Mouse (Mus musculus) neural tube, embryonic 12.5 days (tissue): ENCODE measurements around the gene Zfp825. TPM values are rescaled to one million over a fixed set of nuclear protein-coding genes. Genes with fewer than 3 reads are reported as not detected.
"Not testable (repeated sequence)": the region's sequence is repeated elsewhere in the genome, so short reads cannot be mapped to it uniquely, and the experiment has no call there.

Experiments used
- ATAC-seq: fragments of 200-750 bp; cut with Nextera tagmentation; 2 replicates; pipeline ENCODE4 v1.8.0; 2017; ENCODE audit warnings: low read depth, mild to moderate bottlenecking, moderate TSS enrichment, moderate library complexity; ENCODE audit not compliant: low FRiP score
- H3K27ac ChIP-seq: fragments of 300-500 bp; sonication (generic); 2 replicates; pipeline ENCODE4 v1.5.1; 2016
- H3K27me3 ChIP-seq: fragments of 300-500 bp; sonication (generic); replicated peaks from 2 replicates; pipeline ENCODE4 v1.6.1; 2016; ENCODE audit warnings: mild to moderate bottlenecking
- H3K36me3 ChIP-seq: fragments of 300-500 bp; sonication (generic); 2 replicates; pipeline ENCODE4 v1.6.1; 2016; ENCODE audit warnings: mild to moderate bottlenecking
- H3K4me1 ChIP-seq: fragments of 300-500 bp; sonication (generic); 2 replicates; pipeline ENCODE4 v1.6.1; 2016
- H3K4me2 ChIP-seq: fragments of 300-500 bp; sonication (generic); replicated peaks from 2 replicates; pipeline ENCODE4 v1.6.1; 2016; ENCODE audit warnings: mild to moderate bottlenecking
- H3K4me3 ChIP-seq: fragments of 300-500 bp; sonication (generic); 2 replicates; pipeline ENCODE4 v1.5.1; 2016
- H3K9ac ChIP-seq: fragments of 300-500 bp; sonication (generic); 2 replicates; pipeline ENCODE4 v1.6.1; 2016; ENCODE audit warnings: mild to moderate bottlenecking
- H3K9me3 ChIP-seq: fragments of 300-500 bp; sonication (generic); 2 replicates; pipeline ENCODE4 v1.6.1; 2016; ENCODE audit warnings: mild to moderate bottlenecking
- WGBS: fragments of 180-500 bp; shearing (Covaris S2); methylation state at CpG from one replicate; pipeline ENCODE4 v1.1.7; 2016; 5-methylcytosine and 5-hydroxymethylcytosine counted together
- polyA plus RNA-seq: library from polyadenylated mRNA; unstranded; fragments of >200 nt; fragmentation: Nextera tagmentation; extraction: Ambion mirVana; gene quantifications from 2 replicates; pipeline ENCODE4 v1.2.1, GENCODE M21; 2016

The Zfp825 gene
- polyA plus RNA-seq, 1 experiment from 2014 or later: 18.0 TPM

GRCm38 (mm10) chr13:74484326-74484725 is 9.5 kb downstream of the Zfp825 start:
- H3K36me3 ChIP-seq: peaks cover 15% of the 10 kb centered on the region
- ATAC-seq, H3K4me3 ChIP-seq, H3K4me1 ChIP-seq, H3K9me3 ChIP-seq, H3K9ac ChIP-seq, H3K27ac ChIP-seq, H3K4me2 ChIP-seq, H3K27me3 ChIP-seq: not testable (repeated sequence)
- 94% methylated on average over 3 of the region's 3 CpGs for WGBS

- not testable (repeated sequence) for ATAC-seq, H3K4me1 ChIP-seq, H3K4me2 ChIP-seq, H3K9me3 ChIP-seq, H3K27ac ChIP-seq, H3K9ac ChIP-seq, H3K27me3 ChIP-seq, H3K4me3 ChIP-seq, H3K36me3 ChIP-seq
- 83% methylated on average over 2 of the region's 2 CpGs for WGBS
Observed at GRCm38 (mm10) chr13:74471468-74471867, 22.3 kb downstream of the Zfp825 start.

GRCm38 (mm10) chr13:74462699-74463385 is 30.9 kb downstream of the Zfp825 start:
- Histone ChIP-seq H3K4me2 (peak overlapping the region; percentile 77), H3K27ac (peak overlapping the region; percentile 68), H3K9me3 (no peaks in the 10 kb centered on the region), H3K9ac (peak overlapping the region; percentile 56), H3K4me3 (peak overlapping the region; percentile 54), H3K36me3 (no peaks in the 10 kb centered on the region), H3K4me1 (no peaks in the 10 kb centered on the region), H3K27me3 (no peaks in the 10 kb centered on the region)
- WGBS: under 1% methylated on average over 23 of the region's 23 CpGs
- peak; percentile 100 for ATAC-seq

- not testable (repeated sequence) for H3K9me3 ChIP-seq, H3K27me3 ChIP-seq, H3K36me3 ChIP-seq, H3K27ac ChIP-seq, ATAC-seq, H3K4me1 ChIP-seq
- peak overlapping the region; percentile 54 for H3K4me3 ChIP-seq
- H3K9ac ChIP-seq: peak overlapping the region; percentile 56
- peak overlapping the region; percentile 77 for H3K4me2 ChIP-seq
- WGBS: 5% methylated on average over 7 of the region's 7 CpGs
Observed at GRCm38 (mm10) chr13:74462318-74462698, 31.5 kb downstream of the Zfp825 start.

DNA sequence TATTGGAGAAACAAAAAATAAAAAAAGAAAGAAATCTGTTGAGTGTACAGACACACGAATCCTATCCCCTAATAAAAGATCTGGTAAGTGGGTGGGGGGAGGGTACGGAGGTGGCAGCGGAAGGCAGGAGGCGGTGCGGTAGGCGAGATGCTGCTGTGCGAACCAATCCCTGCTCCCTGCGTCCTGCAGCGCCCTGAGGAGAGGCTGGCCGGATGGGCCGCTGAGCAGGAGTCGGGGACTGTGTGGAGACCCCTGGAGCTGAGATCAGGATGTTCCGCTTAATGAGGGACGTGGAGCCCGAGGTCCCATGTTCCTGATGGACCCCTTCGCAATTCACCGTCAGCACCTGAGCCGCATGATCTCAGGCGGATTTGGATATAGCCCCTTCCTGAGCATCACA is 53.9 kb downstream of the Zfp825 start:
- Histone ChIP-seq H3K27me3 (no peaks in the 10 kb centered on the region), H3K9me3 (peaks cover 48% of the 10 kb centered on the region), H3K9ac (no peak overlapping the region), H3K4me1 (no peaks in the 10 kb centered on the region), H3K4me2 (0 out of 2 replicates have a peak overlapping the region, but pooled peaks have one; percentile 14), H3K4me3 (no peak overlapping the region), H3K36me3 (peaks cover 24% of the 10 kb centered on the region), H3K27ac (no peak overlapping the region)
- ATAC-seq: no peak
- WGBS: 27% methylated on average over 19 of the region's 19 CpGs

Other genes with a start within 250 kb of the Zfp825 start
- 0.77 and 1.3 TPM in 2 replicates for gene Ahrr, start 201.7 kb downstream of the Zfp825 start, polyA plus RNA-seq
- gene Pdcd6, start 176.4 kb downstream of the Zfp825 start, polyA plus RNA-seq: 107 TPM in 2 replicates
- gene Sdha, start 143.7 kb downstream of the Zfp825 start, polyA plus RNA-seq: 206 and 209 TPM in 2 replicates
- 55.4 and 57.5 TPM in 2 replicates for gene Ccdc127, start 143.7 kb downstream of the Zfp825 start, polyA plus RNA-seq
- gene Lrrc14b, start 130.0 kb downstream of the Zfp825 start, polyA plus RNA-seq: not detected in 2 replicates
- 4.4 and 5.1 TPM in 2 replicates for gene Zfp72, start 103.2 kb downstream of the Zfp825 start, polyA plus RNA-seq
- 91.7 and 104 TPM in 2 replicates for gene Ftl1-ps1, start 94.3 kb downstream of the Zfp825 start, polyA plus RNA-seq
- 3.7 and 4.0 TPM in 2 replicates for gene Erap1, start 145.6 kb upstream of the Zfp825 start, polyA plus RNA-seq